Mouse (Mus musculus): ENCODE data around the gene Tamm41. TPM values are rescaled to one million over a fixed set of nuclear protein-coding genes. Genes with fewer than 3 reads are reported as not detected.

Tamm41 gene
- total RNA-seq, 2 experiments from 2014 or later: 9.8 to 25.2 TPM

DNA sequence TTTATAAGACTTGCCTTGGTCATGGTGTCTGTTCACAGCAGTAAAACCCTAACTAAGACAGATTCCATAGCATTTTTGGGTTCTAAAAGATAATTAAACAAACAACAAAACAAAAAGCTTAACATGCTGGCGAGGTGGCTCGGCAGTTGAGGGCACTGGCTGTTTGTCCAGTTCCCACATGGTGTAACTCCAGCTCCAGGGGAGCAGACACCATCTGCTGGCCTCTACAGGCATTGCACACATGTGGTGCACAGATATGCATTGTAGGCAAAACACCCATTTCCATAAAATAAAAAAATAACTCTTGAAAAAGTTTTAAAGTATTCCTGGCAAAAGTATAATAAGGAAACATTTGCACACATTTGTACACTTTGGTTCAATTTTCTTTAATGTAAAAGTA, 7.6 kb downstream of the Tamm41 start:
- no peak for ATAC-seq (replicated peaks; ENCODE audit: low FRiP score, poor library complexity, severe bottlenecking)

DNA sequence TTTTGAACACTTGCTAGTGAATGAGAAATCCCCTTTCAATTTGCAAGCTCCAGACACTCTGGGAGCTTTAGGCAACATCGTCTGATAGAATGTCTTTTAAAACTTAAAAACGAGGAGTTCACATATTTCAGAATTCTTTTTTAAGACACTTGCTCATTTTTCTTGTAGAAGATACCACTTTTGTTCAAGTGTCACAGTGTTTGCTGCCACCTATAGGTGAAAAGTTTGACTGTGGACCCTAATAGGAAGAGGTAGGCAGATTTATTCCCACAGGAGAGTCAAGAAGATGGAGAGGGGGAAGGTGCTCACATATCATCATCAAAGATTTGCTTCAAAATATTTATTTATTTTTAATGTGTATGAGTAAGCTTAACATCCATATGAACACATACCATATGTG, 8.4 kb downstream of the Tamm41 start:
- no peak for ATAC-seq (replicated peaks; ENCODE audit: low FRiP score, poor library complexity, severe bottlenecking)

DNA sequence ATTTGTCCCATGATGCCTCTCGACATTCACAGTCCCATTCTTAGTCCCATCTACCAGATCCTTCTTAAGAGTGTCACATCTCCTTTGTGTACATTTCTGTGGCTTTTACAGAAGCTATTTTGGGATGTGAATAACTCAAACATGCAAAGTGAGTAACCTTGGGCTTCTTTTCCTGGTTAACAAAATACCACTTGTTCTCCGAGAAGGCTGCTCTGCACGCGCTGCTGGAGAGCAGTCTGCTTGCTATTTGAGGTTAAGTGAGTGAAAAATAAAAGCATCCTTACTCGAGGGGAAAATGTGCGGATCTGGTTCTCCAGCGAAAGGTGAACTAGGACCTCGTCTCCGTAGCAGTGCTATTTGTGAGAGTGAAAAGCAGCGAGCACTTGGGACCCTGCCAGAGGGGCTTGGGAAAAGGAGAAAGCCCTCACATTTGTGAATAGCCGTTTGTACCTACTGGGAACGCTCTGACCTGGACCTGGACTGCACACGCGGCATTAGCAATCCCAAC, 10.1 kb downstream of the Tamm41 start:
- ATAC-seq (replicated peaks; ENCODE audit: low FRiP score, poor library complexity, severe bottlenecking): no peak

DNA sequence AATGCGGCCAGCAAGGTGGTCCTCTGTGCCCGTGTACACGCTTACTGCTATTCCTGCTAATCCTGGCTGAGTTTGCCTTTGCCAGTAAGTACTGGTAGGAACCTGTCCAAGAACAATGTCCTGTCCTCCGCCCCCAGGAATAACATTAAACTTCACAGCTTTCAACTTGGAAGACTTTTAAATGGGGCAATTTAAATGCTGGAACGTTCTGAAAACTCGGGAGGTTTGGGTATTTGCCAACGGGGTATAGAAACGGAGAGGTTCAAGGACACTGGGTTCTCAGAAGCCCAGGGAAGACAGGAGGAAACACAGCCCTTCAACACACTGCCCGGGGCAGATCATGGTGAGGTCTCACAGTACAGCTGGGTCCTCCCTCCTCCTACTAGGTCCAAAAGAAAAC, 14.8 kb downstream of the Tamm41 start:
- ATAC-seq (replicated peaks; ENCODE audit: low FRiP score, poor library complexity, severe bottlenecking): no peak

DNA sequence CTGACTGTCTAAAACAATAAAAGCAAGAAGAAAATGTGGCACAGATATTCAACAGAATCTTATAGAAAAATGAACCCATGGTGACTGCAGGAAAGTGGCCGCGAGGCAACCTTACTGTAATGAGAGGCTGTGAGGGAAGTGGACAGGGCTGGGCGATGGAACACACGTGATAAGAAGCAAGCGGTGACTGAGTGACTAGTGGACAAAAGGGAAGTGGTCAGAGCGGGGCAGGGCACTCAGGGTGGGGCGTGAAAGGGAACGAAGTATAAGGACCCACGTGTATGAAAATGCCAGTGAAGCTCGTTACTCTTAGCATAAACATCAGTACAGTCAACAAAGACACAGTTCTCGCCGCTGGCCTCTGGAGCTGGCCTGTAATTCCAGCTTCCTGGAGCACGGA, 22.2 kb downstream of the Tamm41 start:
- no peak for ATAC-seq (replicated peaks; ENCODE audit: low FRiP score, poor library complexity, severe bottlenecking)

DNA sequence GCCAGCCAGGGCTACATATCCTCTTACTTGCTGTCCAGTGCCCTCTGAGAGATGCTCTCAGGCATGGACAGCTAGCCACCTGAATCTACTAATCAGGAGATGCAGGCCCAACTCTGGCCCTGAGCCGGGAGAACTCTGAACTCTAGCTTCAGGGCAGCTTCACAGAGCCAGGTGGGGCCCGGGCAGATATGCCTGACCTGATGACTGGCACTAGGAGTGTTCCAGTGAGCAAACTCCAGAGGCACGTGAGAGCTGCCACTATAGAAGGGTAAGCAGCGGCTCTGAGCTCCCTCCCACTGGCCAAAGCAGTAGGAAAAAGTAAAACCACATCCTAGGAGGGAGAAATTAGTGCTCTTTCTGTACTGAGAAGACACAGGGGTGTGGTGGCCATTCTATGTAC, 24.1 kb downstream of the Tamm41 start:
- ATAC-seq (replicated peaks; ENCODE audit: low FRiP score, poor library complexity, severe bottlenecking): no peak

DNA sequence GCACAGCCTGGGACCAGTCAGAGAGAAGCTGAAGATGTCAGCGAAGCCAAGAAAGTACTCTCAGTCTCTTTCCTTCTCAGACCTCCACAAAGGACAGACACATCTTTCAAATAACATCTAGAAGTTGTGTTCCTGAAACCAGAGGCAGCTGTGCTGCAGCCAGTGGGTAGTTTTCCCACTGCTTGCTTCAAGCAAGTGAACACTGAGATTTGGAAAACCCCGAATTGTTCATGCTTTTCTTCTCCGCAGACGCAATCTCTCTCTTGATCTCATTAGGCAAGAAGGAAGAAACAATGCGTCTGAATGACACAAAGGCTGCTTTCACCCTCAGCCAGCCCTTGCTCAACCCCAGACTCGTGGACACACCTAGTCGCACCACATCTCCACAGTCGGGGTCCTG, 25.9 kb downstream of the Tamm41 start:
- ATAC-seq (replicated peaks; ENCODE audit: low FRiP score, poor library complexity, severe bottlenecking): no peak

DNA sequence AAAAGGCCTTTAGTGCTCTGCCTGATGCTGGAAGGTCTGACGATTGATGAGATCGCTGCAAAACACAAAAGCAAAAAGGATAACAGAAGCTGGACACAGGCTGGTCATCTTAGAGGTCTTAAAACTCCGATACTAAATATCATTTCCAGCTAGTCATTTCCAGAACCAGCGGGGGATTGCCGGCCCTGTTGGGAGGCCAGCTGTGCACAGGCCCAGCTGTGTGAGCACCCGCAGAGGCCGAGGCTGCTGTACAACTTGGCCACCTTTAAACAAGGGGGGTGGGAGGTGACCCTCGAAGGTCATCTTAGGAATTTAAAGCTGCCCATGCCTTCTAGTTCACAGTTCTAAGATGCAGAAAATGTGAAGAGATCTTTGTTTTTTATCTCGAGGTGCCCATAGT, 26.9 kb downstream of the Tamm41 start:
- ATAC-seq (replicated peaks; ENCODE audit: low FRiP score, poor library complexity, severe bottlenecking): no peak

DNA sequence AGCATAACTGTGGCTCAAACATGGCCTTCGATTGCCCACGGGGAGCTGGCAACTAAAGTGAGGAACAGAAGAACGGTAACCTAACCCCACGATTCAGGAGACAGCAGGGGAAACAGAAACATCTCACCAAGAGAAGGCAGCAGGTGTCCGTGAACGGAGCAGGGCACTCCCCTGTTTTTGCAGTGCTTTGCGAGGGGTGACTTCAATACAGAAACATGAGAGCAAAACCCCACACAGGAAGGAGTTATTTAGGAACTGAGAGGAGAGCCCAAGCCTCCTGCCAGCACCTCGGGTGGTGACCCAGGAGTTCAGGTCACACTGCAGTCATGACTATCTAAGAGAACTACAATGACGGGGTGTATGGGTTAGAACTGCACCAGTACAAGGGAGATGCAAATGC, 27.4 kb downstream of the Tamm41 start:
- ATAC-seq (replicated peaks; ENCODE audit: low FRiP score, poor library complexity, severe bottlenecking): no peak

DNA sequence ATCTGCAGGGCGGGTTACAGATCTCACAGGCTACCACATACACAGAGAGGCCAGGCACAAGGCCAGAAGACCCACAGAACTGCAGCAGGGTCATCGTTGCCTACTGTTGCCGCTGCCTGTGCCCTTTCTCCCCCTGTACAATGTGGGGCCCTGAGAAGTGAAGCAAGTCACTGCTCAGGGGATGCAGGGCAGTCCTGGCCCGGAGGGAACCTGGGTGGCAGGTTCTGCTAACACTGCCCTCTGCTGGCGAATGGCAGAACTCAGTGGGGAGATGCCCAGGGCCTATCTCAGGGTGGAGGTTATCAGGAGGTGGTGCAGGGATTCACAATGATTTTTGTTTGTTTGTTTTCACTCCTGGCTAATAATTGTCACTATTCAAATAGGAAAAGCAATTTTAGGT, 29.9 kb downstream of the Tamm41 start:
- peak; percentile 61; the same call in 1 of the 2 replicates for ATAC-seq (replicated peaks; ENCODE audit: low FRiP score, poor library complexity, severe bottlenecking)

DNA sequence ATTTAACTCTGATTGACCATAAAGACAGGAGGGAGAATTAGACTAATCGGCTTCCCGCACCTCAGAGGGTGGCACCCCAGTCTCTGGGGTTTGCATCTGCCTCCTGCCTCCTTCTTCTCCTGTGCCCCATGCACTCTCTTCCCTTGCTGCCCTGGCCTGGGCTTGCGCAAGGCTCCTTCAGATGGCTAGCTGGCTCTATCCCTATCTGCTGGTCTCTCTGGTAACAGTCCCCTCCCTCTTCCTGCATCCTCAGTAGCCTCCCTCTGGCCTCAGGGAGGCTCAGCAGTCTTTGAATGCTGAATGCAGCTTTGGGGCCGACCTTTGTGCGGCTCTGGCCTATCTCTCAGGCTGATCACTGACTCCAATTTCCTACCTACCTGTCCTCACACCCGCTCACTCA, 30.7 kb downstream of the Tamm41 start:
- no peak for ATAC-seq (replicated peaks; ENCODE audit: low FRiP score, poor library complexity, severe bottlenecking)

DNA sequence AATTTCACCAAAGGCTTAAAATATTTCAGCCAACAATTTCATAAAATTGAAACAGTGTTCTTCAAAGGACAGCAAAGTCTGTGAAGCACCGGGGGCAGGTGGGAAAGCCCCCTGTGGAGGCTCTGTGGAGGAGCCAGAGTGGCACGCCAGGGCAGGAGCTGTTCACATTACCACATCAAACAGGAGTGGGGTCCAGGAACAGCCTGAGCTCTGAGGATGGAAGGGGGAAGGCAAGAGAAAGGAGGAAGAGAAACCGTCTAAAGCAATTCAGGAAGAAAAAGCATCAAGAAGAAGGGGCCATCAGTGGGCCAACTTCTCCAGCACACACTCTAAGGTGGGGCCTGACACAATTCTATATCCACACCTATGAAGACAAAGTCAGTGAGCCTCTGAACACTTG, 31.6 kb downstream of the Tamm41 start:
- no peak for ATAC-seq (replicated peaks; ENCODE audit: low FRiP score, poor library complexity, severe bottlenecking)

DNA sequence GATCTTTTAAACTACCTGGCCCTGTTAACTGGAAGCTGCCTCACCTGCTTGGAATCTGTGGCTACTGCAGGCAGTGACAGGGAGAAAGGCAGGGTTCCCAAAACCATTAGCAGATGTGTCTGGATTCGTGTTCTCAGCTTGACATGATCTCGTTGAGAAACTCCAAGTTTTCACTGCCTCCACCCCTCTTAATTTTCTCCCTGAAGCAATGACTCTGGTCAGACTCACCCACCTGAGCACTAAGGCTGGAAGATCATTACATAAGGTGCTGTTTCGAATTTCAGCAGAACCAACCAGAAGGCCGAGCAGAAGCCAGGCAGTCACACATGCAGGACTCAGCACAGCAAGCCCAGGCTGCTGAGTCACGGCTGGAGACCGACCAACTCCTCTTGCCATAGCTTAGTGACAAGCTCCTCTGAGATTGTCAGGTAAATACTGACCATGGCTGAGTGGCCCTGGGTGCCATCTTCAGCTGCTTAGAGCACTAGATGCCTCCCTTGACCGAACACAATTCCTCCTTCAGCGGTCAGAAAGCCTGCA, 32.3 kb downstream of the Tamm41 start:
- ATAC-seq (replicated peaks; ENCODE audit: low FRiP score, poor library complexity, severe bottlenecking): no peak

DNA sequence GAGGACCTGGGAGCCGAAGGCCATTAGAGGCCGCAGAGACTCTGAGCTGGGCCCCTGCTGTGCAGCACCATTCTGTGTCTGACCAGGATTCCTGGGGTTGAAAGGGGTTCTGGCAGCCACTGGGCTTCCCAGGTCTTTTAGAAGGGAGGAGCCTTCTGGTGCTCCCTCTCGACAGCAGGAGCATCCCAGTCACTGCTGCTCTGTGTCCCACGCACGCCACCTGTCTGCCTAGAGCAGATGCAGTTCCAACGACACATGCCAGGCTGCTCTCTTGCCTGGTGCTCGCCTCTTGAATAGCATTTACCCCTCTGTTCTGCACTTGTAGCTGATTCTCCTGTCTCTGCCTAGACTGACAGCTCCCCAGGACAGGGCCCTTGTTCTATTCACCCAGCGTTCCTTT, 33.0 kb downstream of the Tamm41 start:
- no peak for ATAC-seq (replicated peaks; ENCODE audit: low FRiP score, poor library complexity, severe bottlenecking)

DNA sequence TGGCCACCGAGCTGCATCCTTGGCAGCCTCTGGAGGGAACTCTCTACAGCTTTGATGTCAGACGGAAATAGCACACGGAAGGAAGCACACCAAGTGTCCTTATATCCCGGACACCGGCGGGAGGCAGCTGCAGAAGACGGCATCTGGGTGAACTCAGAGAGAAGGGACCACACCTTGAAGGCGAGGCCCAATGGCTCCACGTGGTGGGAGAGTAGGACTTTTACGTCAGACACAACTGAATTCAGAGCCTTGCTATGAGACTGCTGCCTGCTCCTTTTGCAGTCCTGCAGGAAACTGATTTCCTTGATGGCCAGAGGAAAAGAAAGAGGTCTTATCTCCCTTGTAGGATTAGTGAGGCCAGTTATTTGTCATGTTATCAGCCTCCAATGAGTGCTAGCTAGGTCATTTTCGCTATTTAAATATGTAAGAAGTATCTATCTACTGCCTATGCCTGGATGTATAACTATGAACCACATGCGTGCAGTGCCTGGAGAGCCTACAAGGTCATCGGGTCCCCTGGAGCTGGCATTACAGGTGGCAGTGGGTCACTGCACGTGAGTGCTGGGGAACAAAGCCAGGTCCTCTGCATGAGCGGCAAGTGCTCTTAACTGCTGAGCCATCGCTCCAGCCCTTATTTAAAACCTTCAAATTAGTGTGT, 39.2 kb downstream of the Tamm41 start:
- ATAC-seq (replicated peaks; ENCODE audit: low FRiP score, poor library complexity, severe bottlenecking): no peak

DNA sequence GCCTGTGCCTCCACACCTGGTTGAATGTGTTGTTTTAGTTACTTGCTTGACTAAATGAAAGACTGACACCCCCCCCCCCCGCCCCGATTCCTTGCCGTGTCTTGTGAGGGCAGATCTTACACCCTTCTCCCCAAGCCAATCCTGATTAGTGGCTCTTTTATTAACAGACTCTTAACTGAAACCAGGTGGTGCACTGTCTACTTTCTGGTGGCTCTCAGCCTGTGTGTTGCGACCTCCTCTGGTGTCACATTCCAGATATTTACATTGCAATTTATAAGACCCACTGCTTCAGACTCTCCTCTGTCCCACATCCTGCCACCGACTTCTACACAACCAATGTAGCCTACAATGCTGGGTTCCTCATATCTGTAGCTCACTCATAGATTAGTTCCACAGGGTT, 40.2 kb downstream of the Tamm41 start:
- ATAC-seq (replicated peaks; ENCODE audit: low FRiP score, poor library complexity, severe bottlenecking): no peak

DNA sequence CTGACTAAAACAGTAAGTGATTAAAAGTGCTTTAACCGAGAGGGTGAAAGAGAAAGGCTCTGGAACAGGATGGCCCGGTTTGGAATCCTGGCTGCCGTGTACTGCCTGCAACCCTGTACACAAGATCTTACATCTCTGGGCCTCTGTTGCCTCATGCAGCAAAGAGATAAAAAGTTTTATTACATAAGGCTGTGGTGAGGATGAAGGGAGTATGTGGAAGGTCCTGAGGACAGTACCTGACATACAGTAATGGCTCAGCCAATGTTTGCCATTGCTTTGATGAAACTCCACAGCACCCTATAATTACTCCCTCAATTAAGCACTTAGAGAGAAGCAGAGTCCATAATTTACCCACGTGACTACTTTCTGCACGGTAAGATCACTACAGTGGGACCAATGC, 40.8 kb downstream of the Tamm41 start:
- ATAC-seq (replicated peaks; ENCODE audit: low FRiP score, poor library complexity, severe bottlenecking): no peak

DNA sequence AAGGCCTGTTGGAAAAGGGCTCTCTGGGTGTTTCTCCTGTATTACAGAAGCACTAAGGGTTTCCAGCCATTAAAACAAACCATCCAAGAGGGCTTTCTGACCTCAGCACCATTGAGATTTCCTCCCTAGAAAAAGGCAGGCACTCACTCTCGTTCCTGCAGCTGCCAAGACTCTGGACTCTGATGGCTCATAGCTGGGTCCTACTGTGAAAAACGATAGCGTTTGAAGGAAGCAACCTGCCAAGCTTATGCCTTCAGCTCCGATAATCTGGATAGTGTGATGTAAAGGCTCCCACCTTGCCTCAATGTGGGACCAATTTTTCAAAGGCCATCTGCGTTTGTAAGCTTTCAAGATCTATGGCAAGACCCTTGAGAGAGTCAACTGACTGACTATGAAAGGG, 43.6 kb downstream of the Tamm41 start:
- no peak for ATAC-seq (replicated peaks; ENCODE audit: low FRiP score, poor library complexity, severe bottlenecking)

DNA sequence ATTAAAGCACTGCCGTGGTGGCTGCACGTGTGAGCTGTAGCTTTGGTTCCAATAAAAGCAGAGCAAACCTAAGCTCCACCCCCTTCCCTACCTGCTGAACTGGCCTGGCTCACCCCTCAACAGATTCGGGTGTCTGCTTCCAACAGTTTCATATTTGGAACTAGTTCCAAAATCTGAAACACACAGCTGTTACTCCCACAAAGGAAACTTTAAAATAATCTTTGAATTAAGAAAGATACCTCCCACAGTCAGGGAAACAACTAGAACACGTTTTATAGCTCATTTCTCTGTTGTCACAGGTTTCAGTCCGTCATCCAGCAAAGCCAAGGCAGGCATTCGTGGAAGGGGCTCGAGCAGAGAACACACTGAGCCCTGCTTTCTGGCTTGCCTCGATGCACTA, 44.0 kb downstream of the Tamm41 start:
- no peak for ATAC-seq (replicated peaks; ENCODE audit: low FRiP score, poor library complexity, severe bottlenecking)

DNA sequence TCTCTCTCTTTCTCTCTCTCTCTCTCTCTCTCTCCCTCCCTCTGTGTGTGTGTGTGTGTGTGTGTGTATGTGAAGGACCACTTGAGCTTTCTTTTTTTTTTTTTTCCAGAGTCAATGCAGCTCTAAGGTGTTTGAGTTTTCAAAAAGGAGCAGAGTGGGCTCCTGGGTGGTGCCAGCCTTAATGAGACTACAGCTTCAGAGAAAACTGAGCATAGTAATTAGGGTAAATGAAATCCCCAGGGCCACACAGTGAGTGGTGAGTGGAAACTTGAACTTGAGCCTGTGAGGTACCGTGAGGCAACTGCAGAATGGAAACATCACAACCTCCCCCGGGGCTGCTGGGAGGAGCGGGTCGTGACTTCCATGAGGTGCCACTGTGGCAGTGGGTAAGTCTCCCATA, 45.8 kb downstream of the Tamm41 start:
- no peak for ATAC-seq (replicated peaks; ENCODE audit: low FRiP score, poor library complexity, severe bottlenecking)

DNA sequence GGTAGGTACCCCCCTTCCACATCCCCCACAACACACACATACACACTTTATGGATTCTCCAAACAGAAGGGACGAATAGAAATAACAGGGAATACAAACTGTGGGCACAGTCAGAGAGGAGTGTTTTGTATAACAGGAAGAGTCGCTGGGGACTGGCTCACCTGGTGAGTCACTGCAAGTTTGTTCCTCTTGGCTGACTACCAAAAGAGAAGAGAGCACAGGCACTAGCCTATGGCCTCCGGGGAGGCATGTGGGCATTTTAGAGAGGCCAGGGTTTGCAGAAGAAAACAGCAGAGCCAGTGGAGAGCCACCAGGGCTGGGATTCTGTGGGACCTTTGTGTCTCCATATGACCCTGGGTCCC, 49.1 kb downstream of the Tamm41 start:
- ATAC-seq (replicated peaks; ENCODE audit: low FRiP score, poor library complexity, severe bottlenecking): no peak

DNA sequence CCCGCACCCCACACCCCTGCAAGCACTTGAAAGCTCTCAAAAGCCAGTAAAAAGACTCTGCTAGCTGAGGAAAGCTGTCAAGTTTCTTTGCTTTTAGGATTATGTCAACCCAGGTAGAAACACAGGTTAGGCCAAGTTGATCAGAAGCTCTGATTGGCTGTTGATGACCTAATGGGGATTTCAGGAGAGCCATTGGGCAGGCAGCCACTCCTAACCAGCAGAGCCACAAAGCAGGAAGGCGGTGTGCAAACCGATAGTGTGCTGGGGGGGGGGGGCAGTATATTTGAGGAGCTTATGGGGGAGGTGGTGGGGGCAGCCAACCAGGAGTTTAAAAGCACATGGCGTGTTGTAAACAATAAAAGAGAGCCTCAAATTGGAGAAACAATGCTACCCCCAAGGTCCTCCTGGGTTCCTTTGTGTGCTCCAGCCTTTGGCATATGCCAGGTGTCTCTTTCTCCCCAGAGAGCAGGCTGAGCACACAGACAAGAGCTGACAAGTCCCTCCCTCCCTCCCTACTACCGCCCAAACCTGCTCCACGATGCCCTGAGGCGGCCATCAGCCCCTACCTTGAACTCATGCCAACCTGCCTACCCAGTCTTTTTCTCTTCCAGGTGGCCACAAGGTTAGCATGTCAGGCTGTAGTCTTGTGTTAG, 49.6 kb downstream of the Tamm41 start:
- no peak for ATAC-seq (replicated peaks; ENCODE audit: low FRiP score, poor library complexity, severe bottlenecking)
